Mouse (Mus musculus) heart, embryonic 11.5 days (tissue): ENCODE results near the gene Stn1. TPM values are rescaled to one million over a fixed set of nuclear protein-coding genes. Genes with fewer than 3 reads are reported as not detected.

Experiments used
- ATAC-seq: fragments of 200-750 bp; cut with Nextera tagmentation; replicated peaks from 2 replicates; pipeline ENCODE4 v1.8.0; 2017; ENCODE audit warnings: moderate library complexity; ENCODE audit not compliant: insufficient number of reproducible peaks, low FRiP score, low TSS enrichment
- H3K27ac ChIP-seq: fragments of 300-500 bp; sonication (generic); 2 replicates; pipeline ENCODE4 v1.5.1; 2014; ENCODE audit warnings: mild to moderate bottlenecking, low read depth, low read length
- H3K27me3 ChIP-seq: fragments of 300-500 bp; sonication (generic); 2 replicates; pipeline ENCODE4 v1.6.1; 2014; ENCODE audit warnings: mild to moderate bottlenecking, low read length, mixed read lengths; ENCODE audit not compliant: control insufficient read depth, insufficient read depth
- H3K36me3 ChIP-seq: fragments of 300-500 bp; sonication (generic); 2 replicates; pipeline ENCODE4 v1.6.1; 2014; ENCODE audit warnings: mild to moderate bottlenecking, low read length, moderate library complexity, mixed read lengths; ENCODE audit not compliant: control insufficient read depth, insufficient read depth
- H3K4me1 ChIP-seq: fragments of 300-500 bp; sonication (generic); 2 replicates; pipeline ENCODE4 v1.6.1; 2014; ENCODE audit warnings: low read length; ENCODE audit not compliant: control insufficient read depth, insufficient read depth
- H3K4me2 ChIP-seq: fragments of 300-500 bp; sonication (generic); 2 replicates; pipeline ENCODE4 v1.6.1; 2014; ENCODE audit warnings: mild to moderate bottlenecking, moderate library complexity
- H3K4me3 ChIP-seq: fragments of 300-500 bp; sonication (generic); 2 replicates; pipeline ENCODE4 v1.5.1; 2014; ENCODE audit warnings: low read depth, low read length
- H3K9ac ChIP-seq: fragments of 300-500 bp; sonication (generic); 2 replicates; pipeline ENCODE4 v1.6.1; 2014; ENCODE audit warnings: mild to moderate bottlenecking, low read depth, low read length, moderate library complexity
- H3K9me3 ChIP-seq: fragments of 300-500 bp; sonication (generic); replicated peaks from 2 replicates; pipeline ENCODE4 v1.6.1; 2016; ENCODE audit warnings: low read length; ENCODE audit not compliant: control insufficient read depth
- WGBS: fragments of 180-500 bp; shearing (Covaris S2); extraction: QIAGEN DNeasy Blood & Tissue Kit; methylation state at CpG from one replicate; pipeline ENCODE4 v1.1.7; 2014; ENCODE audit not compliant: insufficient replicate concordance; 5-methylcytosine and 5-hydroxymethylcytosine counted together
- polyA plus RNA-seq: library from polyadenylated mRNA; unstranded; fragments of >200 nt; fragmentation: Nextera tagmentation; extraction: Ambion mirVana; gene quantifications from 2 replicates; pipeline ENCODE4 v1.2.1, GENCODE M21; 2014

The Stn1 gene
- polyA plus RNA-seq, 1 experiment from 2014 or later, result 40.0 TPM

- Histone ChIP-seq H3K27me3 (no peaks in the 10 kb centered on the region), H3K4me2 (no peak overlapping the region), H3K4me3 (no peak overlapping the region), H3K27ac (no peak overlapping the region), H3K36me3 (no peaks in the 10 kb centered on the region), H3K9ac (no peak overlapping the region), H3K9me3 (no peaks in the 10 kb centered on the region), H3K4me1 (peaks cover 8% of the 10 kb centered on the region)
- ATAC-seq, result no peak
- WGBS, result 37% methylated on average over 4 of the region's 4 CpGs
Observed at GRCm38 (mm10) chr19:47488250-47488649, 49.1 kb downstream of the Stn1 start.

DNA sequence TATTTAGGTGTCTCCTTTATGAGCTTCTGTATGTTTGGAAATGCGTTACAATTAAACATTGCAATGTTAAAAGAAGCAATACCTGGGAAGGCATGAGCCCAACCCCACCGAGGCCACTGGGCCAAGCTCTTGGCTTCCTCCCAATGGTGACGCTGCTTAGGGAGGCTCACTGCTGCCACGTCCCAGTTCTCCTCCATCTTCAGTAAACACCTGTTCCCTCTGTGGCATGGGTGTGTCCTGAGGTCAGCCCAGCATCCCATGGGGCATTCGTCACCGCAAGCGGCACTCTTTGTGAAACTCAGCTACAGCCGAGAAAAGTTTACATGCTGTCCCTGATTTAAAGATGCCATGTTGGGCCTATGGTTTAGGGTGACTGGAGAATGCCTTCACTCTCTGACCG, 49.7 kb downstream of the Stn1 start:
- Histone ChIP-seq H3K4me3 (no peak overlapping the region), H3K9ac (no peak overlapping the region), H3K9me3 (no peaks in the 10 kb centered on the region), H3K4me2 (no peak overlapping the region), H3K36me3 (no peaks in the 10 kb centered on the region), H3K4me1 (peaks cover 8% of the 10 kb centered on the region), H3K27ac (no peak overlapping the region), H3K27me3 (no peaks in the 10 kb centered on the region)
- WGBS, result 83% methylated on average over 9 of the region's 9 CpGs
- ATAC-seq, result no peak

- no peaks in the 10 kb centered on the region for H3K27me3 ChIP-seq
- H3K27ac ChIP-seq, result peak overlapping the region; percentile 95
- 0 out of 2 replicates have a peak, but pooled peaks cover 3% of the 10 kb centered on the region for H3K9me3 ChIP-seq
- WGBS, result 22% methylated on average over 9 of the region's 9 CpGs
- H3K4me3 ChIP-seq, result no peak overlapping the region
- H3K9ac ChIP-seq, result peak overlapping the region; percentile 63
- peak; percentile 61; the same call in 1 of the 2 replicates for ATAC-seq
- no peaks in the 10 kb centered on the region for H3K36me3 ChIP-seq
- peak overlapping the region; percentile 62 for H3K4me2 ChIP-seq
- peaks cover 8% of the 10 kb centered on the region for H3K4me1 ChIP-seq
Observed at GRCm38 (mm10) chr19:47485997-47486566, 51.2 kb downstream of the Stn1 start.

DNA sequence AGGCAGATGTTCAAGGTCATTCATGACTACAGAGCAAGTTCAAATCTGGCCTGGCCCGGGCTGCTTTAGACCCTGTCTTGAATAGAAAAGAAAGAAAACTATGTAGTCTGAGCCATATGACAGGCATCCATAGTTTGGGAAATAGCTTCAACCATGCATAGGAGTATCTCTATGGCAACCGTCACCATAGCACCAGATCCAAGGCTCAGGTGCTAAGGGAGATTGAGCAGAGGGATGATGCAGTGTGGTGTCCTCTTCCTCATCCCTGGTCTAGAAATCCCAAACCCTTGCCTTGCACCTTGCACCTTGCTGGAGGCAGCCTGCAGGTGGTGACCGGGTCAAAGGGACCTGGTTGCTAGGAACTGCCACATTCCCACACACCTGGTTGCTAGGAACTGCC, 53.2 kb downstream of the Stn1 start:
- no peak overlapping the region for H3K27ac ChIP-seq
- WGBS, result 85% methylated on average over 3 of the region's 3 CpGs
- H3K36me3 ChIP-seq, result no peaks in the 10 kb centered on the region
- H3K4me3 ChIP-seq, result no peak overlapping the region
- H3K27me3 ChIP-seq, result no peaks in the 10 kb centered on the region
- H3K4me2 ChIP-seq, result no peak overlapping the region
- ATAC-seq, result no peak
- peaks cover 8% of the 10 kb centered on the region for H3K4me1 ChIP-seq
- 0 out of 2 replicates have a peak, but pooled peaks cover 3% of the 10 kb centered on the region for H3K9me3 ChIP-seq
- no peak overlapping the region for H3K9ac ChIP-seq

GRCm38 (mm10) chr19:47483346-47483745, 54.0 kb downstream of the Stn1 start:
- 0 out of 2 replicates have a peak, but pooled peaks cover 3% of the 10 kb centered on the region for H3K9me3 ChIP-seq

DNA sequence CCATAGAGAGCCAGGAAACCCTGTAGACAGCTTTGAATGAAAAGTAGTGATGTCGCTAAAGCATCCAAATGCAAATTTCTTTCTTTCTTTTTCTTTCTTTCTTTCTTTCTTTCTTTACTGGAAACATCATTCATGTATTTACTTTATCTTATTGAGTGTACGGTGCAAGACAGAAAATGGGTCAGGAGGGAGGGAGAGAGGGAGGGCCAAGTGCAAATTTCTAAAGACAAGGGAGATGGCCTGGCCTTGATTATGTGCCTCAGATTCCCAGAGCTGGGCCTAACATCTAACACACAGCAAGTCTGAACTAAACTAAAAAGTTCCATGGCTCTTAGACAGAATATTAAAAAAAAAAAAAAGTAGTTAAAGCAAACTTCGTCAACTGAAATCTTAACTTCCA, 63.9 kb downstream of the Stn1 start:
- no peaks in the 10 kb centered on the region for H3K36me3 ChIP-seq
- no peak for ATAC-seq
- H3K27me3 ChIP-seq, result no peaks in the 10 kb centered on the region
- no peaks in the 10 kb centered on the region for H3K9me3 ChIP-seq
- whole genome bisulfite sequencing, result 82% methylated on average over 3 of the region's 3 CpGs
- H3K4me1 ChIP-seq, result peaks cover 3% of the 10 kb centered on the region; the same call in 1 of the 2 replicates
- H3K4me2 ChIP-seq, result no peak overlapping the region
- no peak overlapping the region for H3K4me3 ChIP-seq
- no peak overlapping the region for H3K9ac ChIP-seq
- no peak overlapping the region for H3K27ac ChIP-seq

More at GRCm38 (mm10) chr19:47483346-47483745, 54.0 kb downstream of the Stn1 start:
- no peaks in the 10 kb centered on the region for H3K27me3 ChIP-seq
- H3K27ac ChIP-seq, result no peak overlapping the region
- H3K9ac ChIP-seq, result no peak overlapping the region
- H3K4me1 ChIP-seq, result peaks cover 8% of the 10 kb centered on the region
- no peak for ATAC-seq
- H3K36me3 ChIP-seq, result no peaks in the 10 kb centered on the region
- H3K4me2 ChIP-seq, result no peak overlapping the region
- H3K4me3 ChIP-seq, result no peak overlapping the region
- WGBS, result 61% methylated on average over 3 of the region's 3 CpGs

- Histone ChIP-seq H3K4me1 (peaks cover 3% of the 10 kb centered on the region; the same call in 1 of the 2 replicates), H3K4me3 (no peak overlapping the region), H3K27me3 (no peaks in the 10 kb centered on the region), H3K27ac (no peak overlapping the region), H3K4me2 (no peak overlapping the region), H3K9ac (no peak overlapping the region), H3K36me3 (no peaks in the 10 kb centered on the region), H3K9me3 (no peaks in the 10 kb centered on the region)
- 50% methylated on average over 15 of the region's 15 CpGs for WGBS
- ATAC-seq, result no peak
Observed at GRCm38 (mm10) chr19:47472881-47473400, 64.4 kb downstream of the Stn1 start.

- Histone ChIP-seq H3K36me3 (no peaks in the 10 kb centered on the region), H3K4me3 (no peak overlapping the region), H3K27ac (no peak overlapping the region), H3K4me1 (peaks cover 3% of the 10 kb centered on the region; the same call in 1 of the 2 replicates), H3K9ac (no peak overlapping the region), H3K27me3 (no peaks in the 10 kb centered on the region), H3K4me2 (no peak overlapping the region), H3K9me3 (no peaks in the 10 kb centered on the region)
- 67% methylated on average over 4 of the region's 4 CpGs for WGBS
- ATAC-seq, result no peak
Observed at GRCm38 (mm10) chr19:47471808-47472207, 65.5 kb downstream of the Stn1 start.

DNA sequence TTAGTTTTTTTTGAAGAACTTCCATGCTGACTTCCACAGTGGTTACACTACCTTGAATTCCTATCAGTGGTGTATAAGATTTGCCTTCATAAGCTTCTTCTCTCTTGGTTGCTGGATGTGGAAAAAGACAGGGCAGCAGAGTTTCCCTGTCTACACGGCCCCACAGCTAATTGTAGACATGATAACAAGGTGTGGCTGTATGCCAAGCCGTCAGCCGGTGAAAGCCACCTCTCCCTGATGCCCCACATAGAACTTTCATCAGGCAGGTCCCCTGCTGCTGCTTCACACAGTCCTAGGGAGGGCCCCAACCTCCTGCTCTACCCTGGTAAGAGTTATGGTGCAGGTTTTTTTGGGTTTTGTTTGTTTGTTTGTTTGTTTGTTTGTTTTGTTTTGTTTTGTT, 68.6 kb downstream of the Stn1 start:
- WGBS, result 16% methylated on average over 3 of the region's 3 CpGs
- Histone ChIP-seq H3K27ac (no peak overlapping the region), H3K27me3 (no peaks in the 10 kb centered on the region), H3K4me1 (peaks cover 7% of the 10 kb centered on the region; the same call in 1 of the 2 replicates), H3K36me3 (no peaks in the 10 kb centered on the region), H3K4me3 (no peak overlapping the region), H3K4me2 (no peak overlapping the region), H3K9ac (no peak overlapping the region), H3K9me3 (no peaks in the 10 kb centered on the region)
- ATAC-seq, result no peak
